Mouse (Mus musculus) left cerebral cortex, adult 2 months (tissue): ENCODE results near the gene Nedd4. TPM values are rescaled to one million over a fixed set of nuclear protein-coding genes. Genes with fewer than 3 reads are reported as not detected.

Experiments used
- DNase-seq, 2 experiments: peaks; one replicate each; pipeline ENCODE4 v3.0.0; 2021 to 2022; ENCODE audit warnings: low spot score in 2 of 2, mixed read lengths in 1 of 2; ENCODE audit errors: extremely low spot score in 1 of 2
- H3K27ac ChIP-seq: fragments of 200-600 bp; 2 replicates; pipeline ENCODE4 v1.8.1; 2022
- H3K4me3 ChIP-seq: fragments of 200-600 bp; 2 replicates; pipeline ENCODE4 v1.8.1; 2022
- CTCF ChIP-seq: fragments of 200-600 bp; IDR thresholded peaks from 2 replicates; pipeline ENCODE4 v1.8.1; 2022; ENCODE audit warnings: antibody characterized with exemption, mild to moderate bottlenecking, moderate library complexity
- intact Hi-C: fragments of 180-260 bp; cut with DNase I; formaldehyde crosslinking; loops from one replicate; pipeline ENCODE4 v1.15.1; 2025
- total RNA-seq, 2 experiments: library from RNA; stranded (reverse); gene quantifications; 2 replicates each; pipeline ENCODE4 v1.2.3; 2021

The Nedd4 gene
- total RNA-seq, 2 experiments from 2014 or later, result 268 to 283 TPM

GRCm38 (mm10) chr9:72787732-72788131 is 125.6 kb downstream of the Nedd4 start:
- intact Hi-C loops, result no loop called here
- no peak for DNase-seq

GRCm38 (mm10) chr9:72790530-72791212 is 128.5 kb downstream of the Nedd4 start:
- no peak for TF ChIP-seq CTCF
- Histone ChIP-seq H3K27ac (no peak overlapping the region), H3K4me3 (no peak overlapping the region)
- DNase-seq, result no peak
- intact Hi-C loops, result no loop called here

More at GRCm38 (mm10) chr9:72787732-72788131, 125.6 kb downstream of the Nedd4 start:
- no peak for TF ChIP-seq CTCF
- Histone ChIP-seq H3K27ac (no peak overlapping the region), H3K4me3 (no peak overlapping the region)

- no peak for TF ChIP-seq CTCF
- DNase-seq, result no peak
- Histone ChIP-seq H3K27ac (no peak overlapping the region), H3K4me3 (no peak overlapping the region)
- intact Hi-C loops, result no loop called here
These were observed 129.1 kb downstream of the Nedd4 start for GRCm38 (mm10) chr9:72791213-72791582.

- intact Hi-C loops, result no loop called here
- DNase-seq, result no peak
- Histone ChIP-seq H3K4me3 (no peak overlapping the region), H3K27ac (no peak overlapping the region)
- TF ChIP-seq CTCF, result no peak
These were observed 129.5 kb downstream of the Nedd4 start for GRCm38 (mm10) chr9:72791681-72792080.

GRCm38 (mm10) chr9:72795243-72795642 is 133.1 kb downstream of the Nedd4 start:
- TF ChIP-seq CTCF, result no peak
- DNase-seq, result no peak

GRCm38 (mm10) chr9:72797136-72797621 is 135.0 kb downstream of the Nedd4 start:
- intact Hi-C loops, result no loop called here
- DNase-seq, result no peak
- Histone ChIP-seq H3K27ac (no peak overlapping the region), H3K4me3 (no peak overlapping the region)
- TF ChIP-seq CTCF, result no peak

More at GRCm38 (mm10) chr9:72795243-72795642, 133.1 kb downstream of the Nedd4 start:
- H3K27ac ChIP-seq, result no peak overlapping the region
- intact Hi-C loops, result no loop called here
- H3K4me3 ChIP-seq, result no peak overlapping the region

Other genes with a start within 250 kb of the Nedd4 start
- gene Mns1, start 224.3 kb upstream of the Nedd4 start, total RNA-seq, result 1 to 10 TPM in 1 of 2 experiments, under 1 TPM in 1; 0.59 to 1.1 TPM
- gene Tex9, start 170.1 kb upstream of the Nedd4 start, total RNA-seq, result 10 to 100 TPM; 11.2 to 12.8 TPM
- gene Rfx7, start 130.1 kb upstream of the Nedd4 start, total RNA-seq, result 10 to 100 TPM; 29.3 to 32.5 TPM
- 1 to 10 TPM; 1.5 to 1.8 TPM for gene Prtg, start 144.5 kb downstream of the Nedd4 start, total RNA-seq